Mouse (Mus musculus): ENCODE measurements around the gene Syt1. TPM values are rescaled to one million over a fixed set of nuclear protein-coding genes. Genes with fewer than 3 reads are reported as not detected.

Gene Syt1
- polyA plus RNA-seq, 1 experiment from 2014 or later: 0.08 TPM

- 50% methylated on average over 4 of the region's 4 CpGs for WGBS (ENCODE audit: insufficient replicate concordance)
- Histone ChIP-seq H3K27me3 (no peaks in the 10 kb centered on the region), H3K4me3 (replicated peaks) (no peak overlapping the region), H3K27ac (no peak overlapping the region), H3K4me1 (replicated peaks) (no peaks in the 10 kb centered on the region; the same call in 1 of the 2 replicates), H3K9ac (no peak overlapping the region), H3K36me3 (no peaks in the 10 kb centered on the region), H3K4me2 (no peak overlapping the region), H3K9me3 (replicated peaks) (no peaks in the 10 kb centered on the region)
- no peak for ATAC-seq (ENCODE audit: low read depth)
- no peak for DNase-seq
Observed at GRCm38 (mm10) chr10:108572764-108573163, 438.0 kb downstream of the Syt1 start.

- 76% methylated on average over 5 of the region's 5 CpGs for WGBS (ENCODE audit: insufficient replicate concordance)
Observed at GRCm38 (mm10) chr10:108571104-108571503, 439.7 kb downstream of the Syt1 start.

GRCm38 (mm10) chr10:108569568-108570139 lies 441.1 kb downstream of the Syt1 start:
- 80% methylated on average over 6 of the region's 6 CpGs for WGBS (ENCODE audit: insufficient replicate concordance)
- H3K27ac ChIP-seq: no peak overlapping the region
- no peaks in the 10 kb centered on the region for H3K9me3 ChIP-seq (replicated peaks)

More at GRCm38 (mm10) chr10:108571104-108571503, 439.7 kb downstream of the Syt1 start:
- no peak for DNase-seq
- Histone ChIP-seq H3K27me3 (no peaks in the 10 kb centered on the region), H3K4me2 (no peak overlapping the region), H3K36me3 (no peaks in the 10 kb centered on the region), H3K4me1 (replicated peaks) (no peaks in the 10 kb centered on the region; the same call in 1 of the 2 replicates), H3K27ac (no peak overlapping the region), H3K9ac (no peak overlapping the region), H3K4me3 (replicated peaks) (no peak overlapping the region), H3K9me3 (replicated peaks) (no peaks in the 10 kb centered on the region)
- ATAC-seq (ENCODE audit: low read depth): no peak

GRCm38 (mm10) chr10:108568925-108569324 lies 441.9 kb downstream of the Syt1 start:
- no peak overlapping the region for H3K27ac ChIP-seq
- no peak overlapping the region for H3K4me3 ChIP-seq (replicated peaks)
- no peak overlapping the region for H3K9ac ChIP-seq
- no peaks in the 10 kb centered on the region; the same call in 1 of the 2 replicates for H3K4me1 ChIP-seq (replicated peaks)
- ATAC-seq (ENCODE audit: low read depth): no peak
- H3K9me3 ChIP-seq (replicated peaks): no peaks in the 10 kb centered on the region
- no peaks in the 10 kb centered on the region for H3K27me3 ChIP-seq
- 74% methylated on average over 6 of the region's 6 CpGs for WGBS (ENCODE audit: insufficient replicate concordance)
- no peak for DNase-seq
- H3K36me3 ChIP-seq: no peaks in the 10 kb centered on the region
- no peak overlapping the region for H3K4me2 ChIP-seq

More at GRCm38 (mm10) chr10:108569568-108570139, 441.1 kb downstream of the Syt1 start:
- Histone ChIP-seq H3K9ac (no peak overlapping the region), H3K4me2 (no peak overlapping the region), H3K4me1 (replicated peaks) (no peaks in the 10 kb centered on the region; the same call in 1 of the 2 replicates), H3K4me3 (replicated peaks) (no peak overlapping the region), H3K36me3 (no peaks in the 10 kb centered on the region), H3K27me3 (no peaks in the 10 kb centered on the region)
- DNase-seq (no peak), ATAC-seq (ENCODE audit: low read depth) (no peak)

- H3K4me2 ChIP-seq: no peak overlapping the region
- no peak overlapping the region for H3K9ac ChIP-seq
- ATAC-seq (ENCODE audit: low read depth) (no peak), DNase-seq (no peak)
- H3K9me3 ChIP-seq (replicated peaks): no peaks in the 10 kb centered on the region
- H3K27me3 ChIP-seq: no peaks in the 10 kb centered on the region
- no peak overlapping the region for H3K4me3 ChIP-seq (replicated peaks)
- 41% methylated on average over 8 of the region's 8 CpGs for WGBS (ENCODE audit: insufficient replicate concordance)
- H3K27ac ChIP-seq: no peak overlapping the region
- H3K4me1 ChIP-seq (replicated peaks): no peaks in the 10 kb centered on the region; the same call in 1 of the 2 replicates
- no peaks in the 10 kb centered on the region for H3K36me3 ChIP-seq
Observed at GRCm38 (mm10) chr10:108568136-108568535, 442.6 kb downstream of the Syt1 start.

- Histone ChIP-seq H3K36me3 (no peaks in the 10 kb centered on the region), H3K9ac (no peak overlapping the region), H3K27ac (no peak overlapping the region), H3K4me2 (no peak overlapping the region), H3K4me1 (replicated peaks) (no peaks in the 10 kb centered on the region; the same call in 1 of the 2 replicates), H3K9me3 (replicated peaks) (no peaks in the 10 kb centered on the region), H3K27me3 (no peaks in the 10 kb centered on the region), H3K4me3 (replicated peaks) (no peak overlapping the region)
- DNase-seq (no peak), ATAC-seq (ENCODE audit: low read depth) (no peak)
- WGBS (ENCODE audit: insufficient replicate concordance): 79% methylated on average over 6 of the region's 6 CpGs
Observed at GRCm38 (mm10) chr10:108567456-108567855, 443.3 kb downstream of the Syt1 start.

- Histone ChIP-seq H3K27ac (no peak overlapping the region), H3K27me3 (0 out of 2 replicates have a peak, but pooled peaks cover 3% of the 10 kb centered on the region), H3K4me3 (replicated peaks) (no peak overlapping the region), H3K9me3 (replicated peaks) (no peaks in the 10 kb centered on the region), H3K36me3 (no peaks in the 10 kb centered on the region), H3K9ac (no peak overlapping the region), H3K4me1 (replicated peaks) (no peaks in the 10 kb centered on the region), H3K4me2 (no peak overlapping the region)
- ATAC-seq (ENCODE audit: low read depth) (no peak), DNase-seq (no peak)
- 58% methylated on average over 2 of the region's 2 CpGs for WGBS (ENCODE audit: insufficient replicate concordance)
Observed at GRCm38 (mm10) chr10:108559607-108559908, 451.2 kb downstream of the Syt1 start.

- Histone ChIP-seq H3K4me3 (replicated peaks) (no peak overlapping the region), H3K27ac (no peak overlapping the region), H3K27me3 (0 out of 2 replicates have a peak, but pooled peaks cover 3% of the 10 kb centered on the region), H3K9ac (no peak overlapping the region), H3K4me1 (replicated peaks) (no peaks in the 10 kb centered on the region), H3K9me3 (replicated peaks) (no peaks in the 10 kb centered on the region), H3K4me2 (no peak overlapping the region), H3K36me3 (no peaks in the 10 kb centered on the region)
- DNase-seq: no peak
- ATAC-seq (ENCODE audit: low read depth): no peak
- 74% methylated on average over 19 of the region's 19 CpGs for WGBS (ENCODE audit: insufficient replicate concordance)
Observed at GRCm38 (mm10) chr10:108558812-108559606, 451.8 kb downstream of the Syt1 start.

- Histone ChIP-seq H3K27ac (no peak overlapping the region), H3K27me3 (0 out of 2 replicates have a peak, but pooled peaks cover 3% of the 10 kb centered on the region), H3K36me3 (no peaks in the 10 kb centered on the region), H3K9me3 (replicated peaks) (no peaks in the 10 kb centered on the region), H3K4me2 (no peak overlapping the region), H3K4me3 (replicated peaks) (no peak overlapping the region), H3K4me1 (replicated peaks) (no peaks in the 10 kb centered on the region), H3K9ac (no peak overlapping the region)
- no peak for DNase-seq
- no peak for ATAC-seq (ENCODE audit: low read depth)
- 75% methylated on average over 6 of the region's 6 CpGs for WGBS (ENCODE audit: insufficient replicate concordance)
Observed at GRCm38 (mm10) chr10:108552544-108552943, 458.2 kb downstream of the Syt1 start.

GRCm38 (mm10) chr10:108545715-108546114 lies 465.1 kb downstream of the Syt1 start:
- H3K27ac ChIP-seq: no peak overlapping the region
- H3K36me3 ChIP-seq: no peaks in the 10 kb centered on the region
- H3K9me3 ChIP-seq (replicated peaks): no peaks in the 10 kb centered on the region
- ATAC-seq (ENCODE audit: low read depth): no peak
- 66% methylated on average over 3 of the region's 3 CpGs for WGBS (ENCODE audit: insufficient replicate concordance)
- H3K4me1 ChIP-seq (replicated peaks): no peaks in the 10 kb centered on the region
- DNase-seq: no peak
- no peak overlapping the region for H3K4me3 ChIP-seq (replicated peaks)
- no peaks in the 10 kb centered on the region for H3K27me3 ChIP-seq
- H3K9ac ChIP-seq: no peak overlapping the region
- H3K4me2 ChIP-seq: no peak overlapping the region

- no peak for ATAC-seq (ENCODE audit: low read depth)
- no peaks in the 10 kb centered on the region for H3K36me3 ChIP-seq
- no peaks in the 10 kb centered on the region for H3K9me3 ChIP-seq (replicated peaks)
- DNase-seq: no peak
- no peak overlapping the region for H3K9ac ChIP-seq
- H3K27me3 ChIP-seq: no peaks in the 10 kb centered on the region
- H3K4me1 ChIP-seq (replicated peaks): no peaks in the 10 kb centered on the region
- H3K4me3 ChIP-seq (replicated peaks): no peak overlapping the region
- H3K27ac ChIP-seq: no peak overlapping the region
- no peak overlapping the region for H3K4me2 ChIP-seq
- WGBS (ENCODE audit: insufficient replicate concordance): 64% methylated on average over 9 of the region's 9 CpGs
Observed at GRCm38 (mm10) chr10:108541555-108541954, 469.2 kb downstream of the Syt1 start.

- H3K4me3 ChIP-seq (replicated peaks): no peak overlapping the region
- no peaks in the 10 kb centered on the region for H3K27me3 ChIP-seq
- no peak overlapping the region for H3K27ac ChIP-seq
- ATAC-seq (ENCODE audit: low read depth) (no peak), DNase-seq (no peak)
- no peak overlapping the region for H3K9ac ChIP-seq
- no peaks in the 10 kb centered on the region for H3K36me3 ChIP-seq
- H3K4me1 ChIP-seq (replicated peaks): no peaks in the 10 kb centered on the region
- H3K4me2 ChIP-seq: no peak overlapping the region
- no peaks in the 10 kb centered on the region for H3K9me3 ChIP-seq (replicated peaks)
- WGBS (ENCODE audit: insufficient replicate concordance): 56% methylated on average over 3 of the region's 3 CpGs
Observed at GRCm38 (mm10) chr10:108538546-108538945, 472.2 kb downstream of the Syt1 start.

Data from liver, embryonic 13.5 days (tissue).